Mouse (Mus musculus) megakaryocyte progenitor cell, adult 5-6 weeks (primary cell): ENCODE results near the gene Ripply2. TPM values are rescaled to one million over a fixed set of nuclear protein-coding genes. Genes with fewer than 3 reads are reported as not detected.

Experiments used
- ATAC-seq: replicated peaks from 2 replicates; pipeline ENCODE4 v1.8.0; 2016; ENCODE audit warnings: mild to moderate bottlenecking, moderate TSS enrichment, inconsistent platforms; ENCODE audit not compliant: poor library complexity
- total RNA-seq, 2 experiments: library from RNA; stranded (forward) in 1 of 2; stranded (reverse) in 1 of 2; fragments of 157-497, 149-512 nt in 1 of 2; fragments of 200-1000 nt in 1 of 2; gene quantifications; 2 replicates each; pipeline versions ENCODE4 v1.2.3 to v1.2.4; 2015 to 2017

The Ripply2 gene
- total RNA-seq, 2 experiments from 2014 or later = not detected

DNA sequence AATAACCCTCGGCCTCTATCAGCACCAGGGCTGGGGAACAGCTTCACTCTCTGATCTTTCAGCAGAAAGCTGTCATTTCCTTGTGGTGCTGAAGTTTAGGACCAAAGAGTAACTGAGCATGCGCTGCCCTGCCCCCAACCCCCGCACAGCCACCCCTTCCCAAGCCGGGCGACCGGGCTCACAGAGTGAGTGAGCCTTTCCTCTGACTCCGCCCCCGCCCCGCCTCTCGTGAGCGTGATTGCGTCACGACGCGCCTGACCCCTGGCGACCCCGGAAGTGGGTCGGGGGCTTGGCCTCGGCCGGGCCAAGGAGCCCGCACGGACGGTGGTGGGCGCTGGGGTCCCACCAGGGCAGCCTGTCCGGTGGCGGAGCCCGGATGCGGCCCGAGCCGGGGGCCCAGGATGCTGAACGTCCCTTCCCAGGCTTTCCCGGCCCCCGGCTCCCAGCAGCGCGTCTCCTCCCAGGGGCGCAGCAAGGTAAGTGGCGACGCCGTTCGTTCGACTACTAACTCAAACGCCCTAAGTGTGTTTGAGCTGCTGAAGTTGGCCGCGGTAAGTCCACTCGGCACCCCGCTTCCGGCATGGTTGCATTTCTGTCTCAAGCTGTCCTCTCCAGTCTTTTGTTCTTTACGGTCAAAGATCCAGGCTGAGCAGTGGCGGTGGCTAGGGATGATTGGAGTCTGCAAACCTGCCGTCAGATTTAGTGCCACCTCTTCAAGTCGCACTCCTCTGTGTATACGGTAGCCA is 6.6 kb downstream of the Ripply2 start, which contains the start of gene Cyb5r4:
Gene Cyb5r4, plus strand, starts transcription at position 237 of the 746 bp plus-strand sequence.
- peak; percentile 91 for ATAC-seq

DNA sequence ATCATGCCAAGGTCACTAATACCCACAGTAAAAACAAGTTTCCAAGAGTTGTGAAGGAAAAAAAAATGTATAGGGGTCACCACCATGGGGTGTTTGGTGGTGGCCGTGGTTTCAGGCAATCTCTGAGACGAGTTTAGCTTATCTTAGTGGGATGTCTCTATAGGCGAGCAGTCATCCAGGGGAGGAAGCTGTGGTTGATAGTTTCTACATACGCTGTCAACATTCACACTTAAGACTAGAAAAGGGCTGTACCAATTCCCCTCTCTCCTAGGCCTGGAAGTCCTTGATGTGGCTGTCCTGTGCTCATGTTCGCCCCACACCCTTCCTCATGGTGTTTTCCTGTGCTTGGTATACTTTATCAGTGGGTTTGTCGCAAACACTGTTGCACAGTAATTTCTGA is 10.4 kb downstream of the Ripply2 start:
- ATAC-seq = peak; percentile 43

DNA sequence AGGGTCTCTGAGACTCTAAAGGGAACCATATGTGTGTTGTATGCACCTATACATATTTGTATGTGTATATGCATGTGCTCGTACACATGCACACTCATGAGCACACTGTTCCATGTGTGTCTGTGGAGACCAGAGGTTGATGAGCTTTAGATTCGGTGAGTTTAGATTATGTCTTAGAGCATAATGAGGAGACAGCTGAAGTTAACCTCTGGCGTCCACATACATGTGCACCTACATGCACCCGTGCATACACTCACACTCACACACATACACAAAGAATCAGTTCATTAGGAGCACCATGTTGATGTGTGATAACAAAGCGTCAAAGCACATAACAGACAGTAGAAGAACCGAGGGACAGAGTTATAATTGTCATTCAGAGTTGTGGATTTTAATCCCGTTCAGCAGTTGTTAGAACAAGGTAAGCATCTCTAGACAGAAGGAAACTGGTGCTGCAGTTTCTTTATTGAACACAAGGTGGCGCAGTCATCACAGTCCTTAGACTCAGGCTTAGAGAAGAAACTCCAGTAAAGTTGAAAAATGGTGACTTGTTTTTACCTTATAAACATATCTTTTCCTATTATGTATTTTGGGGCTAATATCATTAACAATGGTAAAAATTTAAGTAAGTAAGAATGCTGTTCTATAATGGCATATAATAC is 12.2 kb downstream of the Ripply2 start:
- peak; percentile 73 for ATAC-seq

DNA sequence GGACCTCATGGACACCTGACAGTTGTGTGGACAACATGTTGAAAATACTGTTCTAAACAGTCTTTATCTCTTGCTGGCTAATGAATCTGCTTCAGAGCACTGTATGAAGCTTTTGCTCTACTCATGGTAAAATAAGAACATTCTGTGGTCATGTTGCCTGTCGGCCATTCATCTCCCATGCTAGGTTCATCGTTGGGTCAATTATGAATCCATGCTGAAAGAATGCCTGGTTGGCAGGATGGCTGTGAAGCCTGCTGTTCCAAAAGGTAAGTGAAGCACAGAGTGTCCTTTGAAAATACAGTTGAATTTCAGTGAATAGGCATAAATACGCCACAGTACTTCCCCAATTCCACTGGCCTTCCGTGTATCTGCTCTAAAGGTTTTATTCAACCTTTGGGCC is 16.9 kb downstream of the Ripply2 start:
- no peak for ATAC-seq

DNA sequence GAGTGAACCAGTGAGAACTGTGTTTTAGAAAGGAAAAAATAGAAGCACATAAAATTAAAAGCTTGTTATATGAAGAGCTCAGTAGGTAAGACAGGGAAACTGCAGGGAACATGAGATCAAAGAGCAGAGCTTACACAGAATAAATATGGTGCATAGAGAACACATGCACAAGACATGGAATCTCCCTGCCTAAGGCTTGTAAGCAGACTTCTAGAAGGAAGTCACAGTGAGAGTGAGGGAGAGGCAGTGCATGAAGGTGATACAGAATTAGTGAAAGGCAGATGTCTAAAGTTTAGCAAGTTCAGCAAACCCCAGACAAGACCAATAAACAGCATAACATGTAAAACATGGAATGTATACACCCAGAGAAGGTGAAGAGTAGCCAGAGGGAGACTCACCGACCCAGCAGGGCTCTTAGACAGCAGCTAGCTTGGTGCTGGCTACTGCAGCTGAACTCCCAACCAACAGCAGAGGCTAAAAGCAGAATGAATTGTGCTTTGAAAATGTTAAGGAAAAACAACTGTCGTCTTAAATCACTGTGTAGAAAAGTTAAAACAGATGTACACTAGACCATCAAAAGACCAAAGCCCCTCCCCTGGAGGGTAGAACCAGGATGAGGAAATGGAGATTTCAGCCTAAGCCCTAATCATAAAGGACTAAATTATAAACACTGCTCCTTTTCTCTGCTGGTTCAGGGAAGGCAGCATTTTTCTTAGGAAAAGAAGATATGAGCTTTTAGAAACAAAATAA is 19.7 kb downstream of the Ripply2 start:
- ATAC-seq = no peak

DNA sequence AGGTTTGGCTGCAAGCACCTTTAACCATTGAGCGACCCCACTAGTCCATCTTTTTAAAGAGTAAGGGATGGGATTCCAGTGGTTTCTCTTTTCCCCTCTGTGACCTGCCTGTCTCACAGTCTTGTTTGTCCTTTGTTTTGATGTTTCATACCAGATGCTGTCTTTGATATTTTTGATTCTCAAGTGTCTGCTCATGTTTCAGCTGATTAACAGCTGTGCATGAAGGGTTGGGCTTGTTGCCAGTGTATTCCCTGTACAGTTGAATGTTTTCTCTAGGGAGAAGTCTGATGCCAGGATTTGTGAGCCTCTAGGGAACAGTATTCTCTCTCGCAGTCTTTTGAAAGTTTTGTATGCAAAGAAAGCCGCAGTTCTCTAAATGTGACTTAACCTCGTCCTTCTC is 34.1 kb downstream of the Ripply2 start:
- ATAC-seq = no peak

DNA sequence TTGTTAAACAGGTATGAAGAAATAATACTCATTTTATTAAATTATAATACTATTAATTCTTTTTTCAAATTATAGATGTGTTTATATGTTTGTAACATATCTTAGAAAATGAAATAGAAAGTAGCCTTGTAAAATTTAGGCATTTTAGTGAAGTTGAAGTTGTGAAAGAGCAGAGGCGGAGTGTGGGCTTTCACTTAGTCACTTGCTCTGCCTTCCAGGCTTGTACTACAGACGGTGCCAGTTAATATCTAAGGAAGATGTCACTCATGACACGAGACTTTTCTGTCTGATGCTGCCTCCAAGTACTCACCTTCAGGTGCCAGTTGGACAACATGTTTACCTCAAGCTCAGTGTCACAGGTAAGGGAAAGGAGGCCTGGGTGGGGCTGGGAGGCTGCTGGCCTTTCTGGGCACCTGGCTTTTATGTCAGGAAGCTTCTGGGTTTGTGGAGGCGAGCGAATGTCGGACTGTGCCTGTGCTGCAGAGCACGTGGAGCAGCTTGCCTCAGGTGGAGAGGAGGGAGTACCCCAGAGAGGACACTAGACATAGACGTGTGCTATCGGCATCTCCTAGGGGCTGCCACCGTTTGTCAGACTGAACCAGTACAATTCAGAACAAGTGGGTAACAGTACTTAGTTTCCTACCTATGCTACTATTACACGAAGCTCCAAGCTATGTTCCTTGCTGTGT is 40.4 kb downstream of the Ripply2 start:
- ATAC-seq = no peak

DNA sequence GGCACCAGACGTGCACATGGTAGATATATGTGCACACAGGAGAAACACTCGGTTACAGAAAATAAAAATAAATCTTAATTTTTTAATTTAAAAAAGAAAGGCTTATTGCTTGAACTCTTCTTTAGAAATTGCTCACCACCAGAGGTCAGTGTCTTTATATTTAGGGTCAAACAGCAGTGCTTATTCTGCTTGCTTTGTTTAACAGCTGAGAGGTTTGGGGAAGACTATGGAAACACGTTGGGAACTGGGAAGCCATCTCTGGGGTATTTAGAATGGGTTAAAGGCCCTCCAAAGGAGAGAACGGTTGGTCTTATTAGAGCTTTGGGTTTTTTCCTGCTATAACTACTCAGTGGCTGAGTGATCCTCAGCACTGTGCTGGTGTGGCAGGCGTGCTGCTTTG is 47.0 kb downstream of the Ripply2 start:
- no peak for ATAC-seq

DNA sequence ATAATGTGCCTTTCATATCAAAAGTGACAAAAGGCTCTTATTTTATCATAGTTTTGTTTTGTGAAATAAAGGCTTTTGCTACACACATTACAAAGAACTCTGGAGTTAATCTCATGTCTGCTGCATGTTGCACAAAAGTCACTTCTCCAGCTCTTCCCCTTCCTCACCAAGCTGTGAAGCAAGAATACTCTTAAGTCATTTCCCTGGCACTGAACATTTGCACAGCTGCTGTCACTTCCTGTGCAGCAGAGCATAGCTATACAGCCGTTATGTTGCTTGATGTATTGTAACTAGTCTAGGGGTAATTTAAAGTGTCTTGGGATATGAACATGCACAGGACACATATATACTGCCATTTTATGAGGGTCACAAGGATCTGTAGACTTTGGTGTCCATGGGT is 52.8 kb downstream of the Ripply2 start:
- peak; percentile 89 for ATAC-seq

Other genes starting within 250 kb of the Ripply2 start
- not detected in 2 replicates for gene Snap91, start 134.9 kb upstream of the Ripply2 start, total RNA-seq (2015)
- gene Snap91, start 134.9 kb upstream of the Ripply2 start, total RNA-seq (2017) = not detected in 2 replicates
- 126 and 136 TPM in 2 replicates for gene Cyb5r4, start 6.5 kb downstream of the Ripply2 start, total RNA-seq (2015)
- gene Cyb5r4, start 6.5 kb downstream of the Ripply2 start, total RNA-seq (2017) = 101 and 124 TPM in 2 replicates
- gene Mrap2, start 128.8 kb downstream of the Ripply2 start, total RNA-seq (2015) = not detected in 2 replicates
- not detected in 2 replicates for gene Mrap2, start 128.8 kb downstream of the Ripply2 start, total RNA-seq (2017)
- gene Cep162, start 240.0 kb downstream of the Ripply2 start, total RNA-seq (2015) = 7.6 and 10.9 TPM in 2 replicates
- gene Cep162, start 240.0 kb downstream of the Ripply2 start, total RNA-seq (2017) = 9.2 and 10.8 TPM in 2 replicates